Mouse (Mus musculus) CH12.LX (cell line): ENCODE measurements around the gene Natd1. TPM values are rescaled to one million over a fixed set of nuclear protein-coding genes. Genes with fewer than 3 reads are reported as not detected.

Source experiments
- DNase-seq: peaks from one replicate; pipeline ENCODE4 v3.0.0-alpha.2; 2013; ENCODE audit errors: extremely low read depth
- H3K27ac ChIP-seq: 2 replicates; pipeline ENCODE4 v1.5.1; 2012; ENCODE audit warnings: low read depth, mild to moderate bottlenecking, control low read depth, moderate library complexity; ENCODE audit not compliant: insufficient read depth
- H3K27me3 ChIP-seq: replicated peaks from 2 replicates; pipeline ENCODE3; 2012; ENCODE audit warnings: inconsistent platforms
- H3K36me3 ChIP-seq, 2 experiments: replicated peaks in 1 of 2; 2 replicates each; pipeline versions ENCODE3 to v1.6.1; 2012; ENCODE audit warnings: inconsistent platforms in 1 of 2, low read length in 1 of 2, mild to moderate bottlenecking in 1 of 2, mixed read lengths in 1 of 2, moderate library complexity in 1 of 2; ENCODE audit not compliant: control insufficient read depth in 1 of 2, insufficient read depth in 1 of 2
- H3K4me1 ChIP-seq, 2 experiments: 2 replicates each; pipeline ENCODE4 v1.6.1; 2012; ENCODE audit warnings: inconsistent platforms in 1 of 2, moderate library complexity in 1 of 2; ENCODE audit not compliant: insufficient read depth in 2 of 2, control insufficient read depth in 1 of 2
- H3K4me2 ChIP-seq: 2 replicates; pipeline ENCODE4 v1.6.1; 2012; ENCODE audit warnings: low read depth, mild to moderate bottlenecking, control low read depth; ENCODE audit not compliant: poor library complexity, insufficient read depth, severe bottlenecking
- H3K4me3 ChIP-seq, 3 experiments: fragments of 150-350 bp in 1 of 3; sonication (generic) in 1 of 3; replicated peaks in 1 of 3; 2 replicates each; pipeline versions ENCODE3 to v1.5.1; 2011 to 2012; ENCODE audit warnings: low read depth in 2 of 3, low read length in 2 of 3, mild to moderate bottlenecking in 2 of 3, moderate library complexity in 2 of 3, control low read depth in 1 of 3, improper control_type of control experiment in 1 of 3, inconsistent platforms in 1 of 3, mixed read lengths in 1 of 3; ENCODE audit not compliant: poor library complexity in 1 of 3
- H3K79me2 ChIP-seq: replicated peaks from 2 replicates; pipeline ENCODE4 v1.6.1; 2012; ENCODE audit warnings: mild to moderate bottlenecking, moderate library complexity; ENCODE audit not compliant: control insufficient read depth, poor library complexity, insufficient read depth, severe bottlenecking; ENCODE audit errors: extremely low read depth
- H3K9ac ChIP-seq: 2 replicates; pipeline ENCODE4 v1.6.1; 2012; ENCODE audit warnings: low read depth, mild to moderate bottlenecking, control low read depth, moderate library complexity; ENCODE audit not compliant: insufficient read depth
- H3K9me3 ChIP-seq: replicated peaks from 2 replicates; pipeline ENCODE3; 2012; ENCODE audit warnings: low read length, inconsistent platforms, mixed read lengths
- BHLHE40 ChIP-seq: IDR thresholded peaks from 2 replicates; pipeline ENCODE4 v1.6.1; 2011; ENCODE audit warnings: mild to moderate bottlenecking, low read depth, low read length, improper control_type of control experiment
- CHD1 ChIP-seq: IDR thresholded peaks from 2 replicates; pipeline ENCODE4 v1.6.1; 2012; ENCODE audit warnings: low read depth, low read length, improper control_type of control experiment, inconsistent platforms
- CHD2 ChIP-seq: IDR thresholded peaks from 2 replicates; pipeline ENCODE4 v1.6.1; 2011; ENCODE audit warnings: low read length, improper control_type of control experiment
- CTCF ChIP-seq, 2 experiments: IDR thresholded peaks in 1 of 2; conservative IDR thresholded peaks in 1 of 2; 2 replicates each; pipeline ENCODE4 v1.5.1; 2011 to 2012; ENCODE audit warnings: low read depth in 2 of 2, low read length in 2 of 2, improper control_type of control experiment in 1 of 2, inconsistent platforms in 1 of 2, mild to moderate bottlenecking in 1 of 2, moderate library complexity in 1 of 2
- ETS1 ChIP-seq: conservative IDR thresholded peaks from 2 replicates; pipeline ENCODE4 v1.6.1; 2012; ENCODE audit warnings: low read depth, mild to moderate bottlenecking, inconsistent platforms, low read length, improper control_type of control experiment, moderate library complexity
- GABPA ChIP-seq: IDR thresholded peaks from 2 replicates; pipeline ENCODE4 v1.6.1; 2012; ENCODE audit warnings: low read depth, low read length, improper control_type of control experiment, inconsistent platforms; ENCODE audit not compliant: insufficient replicate concordance
- HCFC1 ChIP-seq: IDR thresholded peaks from 2 replicates; pipeline ENCODE4 v1.6.1; 2012; ENCODE audit warnings: low read depth, mild to moderate bottlenecking, inconsistent platforms, low read length, improper control_type of control experiment
- JUN ChIP-seq: IDR thresholded peaks from 2 replicates; pipeline ENCODE4 v1.6.1; 2011; ENCODE audit warnings: low read depth, mild to moderate bottlenecking, low read length, improper control_type of control experiment, moderate library complexity; ENCODE audit not compliant: insufficient read depth
- JUND ChIP-seq: conservative IDR thresholded peaks from 2 replicates; pipeline ENCODE4 v1.6.1; 2011; ENCODE audit warnings: low read depth, low read length, improper control_type of control experiment
- MAFK ChIP-seq: IDR thresholded peaks from 2 replicates; pipeline ENCODE4 v1.6.1; 2011; ENCODE audit warnings: low read length, improper control_type of control experiment; ENCODE audit not compliant: insufficient replicate concordance
- MXI1 ChIP-seq: IDR thresholded peaks from 2 replicates; pipeline ENCODE4 v1.6.1; 2011; ENCODE audit warnings: mild to moderate bottlenecking, low read depth, low read length, improper control_type of control experiment
- MYC ChIP-seq: IDR thresholded peaks from 2 replicates; pipeline ENCODE4 v1.6.1; 2011; ENCODE audit warnings: low read depth, mild to moderate bottlenecking, improper control_type of control experiment, low read length
- NRF1 ChIP-seq: IDR thresholded peaks from 2 replicates; pipeline ENCODE4 v1.6.1; 2014; ENCODE audit warnings: low read depth, mild to moderate bottlenecking, inconsistent platforms, low read length, improper control_type of control experiment, moderate library complexity
- PAX5 ChIP-seq: IDR thresholded peaks from 2 replicates; pipeline ENCODE4 v1.6.1; 2012; ENCODE audit warnings: low read length, inconsistent platforms, mixed read lengths
- POLR2A ChIP-seq: IDR thresholded peaks from 2 replicates; pipeline ENCODE4 v1.6.1; 2011; ENCODE audit warnings: low read depth, mild to moderate bottlenecking, improper control_type of control experiment, low read length
- POLR2AphosphoS2 ChIP-seq: IDR thresholded peaks from 2 replicates; pipeline ENCODE4 v1.6.1; 2011; ENCODE audit warnings: low read depth, low read length, improper control_type of control experiment
- RCOR1 ChIP-seq: conservative IDR thresholded peaks from 2 replicates; pipeline ENCODE4 v1.6.1; 2012; ENCODE audit warnings: low read depth, mild to moderate bottlenecking, inconsistent platforms, low read length, improper control_type of control experiment
- TCF12 ChIP-seq: IDR thresholded peaks from 2 replicates; pipeline ENCODE4 v1.6.1; 2014; ENCODE audit warnings: low read depth, mild to moderate bottlenecking, inconsistent platforms, low read length, improper control_type of control experiment
- USF1 ChIP-seq: IDR thresholded peaks from 2 replicates; pipeline ENCODE4 v1.6.1; 2014; ENCODE audit warnings: low read depth, mild to moderate bottlenecking, inconsistent platforms, low read length, improper control_type of control experiment
- USF2 ChIP-seq: conservative IDR thresholded peaks from 2 replicates; pipeline ENCODE4 v1.6.1; 2011; ENCODE audit warnings: low read depth, low read length, improper control_type of control experiment
- ZKSCAN1 ChIP-seq: IDR thresholded peaks from 2 replicates; pipeline ENCODE4 v1.6.1; 2012; ENCODE audit warnings: low read depth, inconsistent platforms, low read length, improper control_type of control experiment, borderline replicate concordance
- ZNF384 ChIP-seq: IDR thresholded peaks from 2 replicates; pipeline ENCODE4 v1.6.1; 2012; ENCODE audit warnings: low read depth, low read length, improper control_type of control experiment, inconsistent platforms
- dilution Hi-C: fragments of 300-500 bp; cut with MboI; formaldehyde crosslinking; loops from 2 replicates; pipeline ENCODE4 v1.14.3; 2020; ENCODE audit warnings: low sequenced_read_pairs; ENCODE audit not compliant: extremely low pct_unique_long_range_greater_than_20kb, extremely low pct_ligation_motif_present
- in situ Hi-C: fragments of 300-500 bp; cut with MboI; formaldehyde crosslinking; loops from 3 replicates; pipeline ENCODE4 v1.14.3; 2019; ENCODE audit warnings: low sequenced_read_pairs, low pct_ligation_motif_present, low pct_unique_long_range_greater_than_20kb, mixed read lengths
- polyA plus RNA-seq: library from polyadenylated mRNA; unstranded; fragments of >175 nt; gene quantifications from 2 replicates; pipeline ENCODE4 v1.2.1, GENCODE M21; 2012; ENCODE audit warnings: low read depth; ENCODE audit not compliant: insufficient read length
- total RNA-seq, 2 experiments: library from RNA; depleted of rRNA; stranded (reverse); fragments of 300-350 nt in 1 of 2; fragments of >200 nt in 1 of 2; gene quantifications; 2 replicates each; pipeline ENCODE4 v1.2.3; 2012 to 2014

Natd1 gene
- total and polyA plus RNA-seq, 3 experiments = 2.1 to 5.2 (median 5.0) TPM

- peaks cover 54 to 93% of the 10 kb centered on the region in 2 experiments for H3K36me3 ChIP-seq
- no peak overlapping the region for H3K27ac ChIP-seq
- no peak for TF ChIP-seq NRF1
- no peak for TF ChIP-seq CTCF (conservative IDR thresholded peaks at IDR 0.05 in 1 of 2, IDR thresholded peaks at IDR 0.05 in 1 of 2; ENCODE audit: low read depth in 2 of 2, low read length in 2 of 2)
- TF ChIP-seq TCF12 = no peak
- TF ChIP-seq PAX5 = no peak
- no peak for TF ChIP-seq MXI1
- no peak for TF ChIP-seq USF2
- no peak for TF ChIP-seq JUND
- no peak for TF ChIP-seq ZKSCAN1
- no peak for TF ChIP-seq USF1
- TF ChIP-seq JUN = no peak
- no peak for TF ChIP-seq ZNF384
- TF ChIP-seq MAFK = no peak
- no peak for TF ChIP-seq CHD1
- TF ChIP-seq MYC = no peak
- no peak for TF ChIP-seq BHLHE40
- no peak for TF ChIP-seq ETS1
- TF ChIP-seq GABPA = no peak
- TF ChIP-seq POLR2AphosphoS2 = no peak
- TF ChIP-seq HCFC1 = no peak
- peaks cover 0 to 24% of the 10 kb centered on the region in 2 experiments; a peak in 1 of 4 replicates for H3K4me1 ChIP-seq
- H3K4me3 ChIP-seq = no peak overlapping the region
- H3K9ac ChIP-seq = no peak overlapping the region
- H3K27me3 ChIP-seq = no peaks in the 10 kb centered on the region
- H3K79me2 ChIP-seq = peaks cover 84% of the 10 kb centered on the region
- no peaks in the 10 kb centered on the region for H3K9me3 ChIP-seq
- DNase-seq = no peak
- no peak overlapping the region for H3K4me2 ChIP-seq
- dilution Hi-C loops = no loop called here
- in situ Hi-C loops = no loop called here
Measured at GRCm38 (mm10) chr11:60866021-60866420, 48.5 kb downstream of the Natd1 start.

GRCm38 (mm10) chr11:60864916-60865315 lies 49.6 kb downstream of the Natd1 start:
- in situ Hi-C loops = no loop called here

More at GRCm38 (mm10) chr11:60864916-60865315, 49.6 kb downstream of the Natd1 start:
- H3K79me2 ChIP-seq = peaks cover 72% of the 10 kb centered on the region
- peaks cover 0 to 24% of the 10 kb centered on the region in 2 experiments; a peak in 1 of 4 replicates for H3K4me1 ChIP-seq
- dilution Hi-C loops = no loop called here
- no peak overlapping the region for H3K4me2 ChIP-seq
- H3K9ac ChIP-seq = no peak overlapping the region
- no peak for DNase-seq
- H3K36me3 ChIP-seq = peaks cover 54 to 93% of the 10 kb centered on the region in 2 experiments
- no peak overlapping the region for H3K4me3 ChIP-seq
- no peaks in the 10 kb centered on the region for H3K9me3 ChIP-seq
- TF ChIP-seq RCOR1 (no peak), CHD2 (no peak), POLR2A (0 out of 2 replicates have a peak, but pooled peaks have one; percentile 21), ETS1 (no peak)
- H3K27me3 ChIP-seq = no peaks in the 10 kb centered on the region
- H3K27ac ChIP-seq = no peak overlapping the region
